Mouse (Mus musculus) testis, adult 10 weeks (tissue): ENCODE data around the gene Sigmar1. TPM values are rescaled to one million over a fixed set of nuclear protein-coding genes. Genes with fewer than 3 reads are reported as not detected.

Experiments used
- polyA plus RNA-seq: library from polyadenylated mRNA; stranded (reverse); fragments of 350-450 nt; fragmentation: Illumina TruSeq; extraction: RNeasy Lipid Tissue Mini Kit (QIAGEN cat#74804); gene quantifications from one replicate; pipeline ENCODE4 v1.2.3, GENCODE M21; 2014; ENCODE audit warnings: low read depth, low replicate concordance

The Sigmar1 gene
- polyA plus RNA-seq: 7.2 TPM

DNA sequence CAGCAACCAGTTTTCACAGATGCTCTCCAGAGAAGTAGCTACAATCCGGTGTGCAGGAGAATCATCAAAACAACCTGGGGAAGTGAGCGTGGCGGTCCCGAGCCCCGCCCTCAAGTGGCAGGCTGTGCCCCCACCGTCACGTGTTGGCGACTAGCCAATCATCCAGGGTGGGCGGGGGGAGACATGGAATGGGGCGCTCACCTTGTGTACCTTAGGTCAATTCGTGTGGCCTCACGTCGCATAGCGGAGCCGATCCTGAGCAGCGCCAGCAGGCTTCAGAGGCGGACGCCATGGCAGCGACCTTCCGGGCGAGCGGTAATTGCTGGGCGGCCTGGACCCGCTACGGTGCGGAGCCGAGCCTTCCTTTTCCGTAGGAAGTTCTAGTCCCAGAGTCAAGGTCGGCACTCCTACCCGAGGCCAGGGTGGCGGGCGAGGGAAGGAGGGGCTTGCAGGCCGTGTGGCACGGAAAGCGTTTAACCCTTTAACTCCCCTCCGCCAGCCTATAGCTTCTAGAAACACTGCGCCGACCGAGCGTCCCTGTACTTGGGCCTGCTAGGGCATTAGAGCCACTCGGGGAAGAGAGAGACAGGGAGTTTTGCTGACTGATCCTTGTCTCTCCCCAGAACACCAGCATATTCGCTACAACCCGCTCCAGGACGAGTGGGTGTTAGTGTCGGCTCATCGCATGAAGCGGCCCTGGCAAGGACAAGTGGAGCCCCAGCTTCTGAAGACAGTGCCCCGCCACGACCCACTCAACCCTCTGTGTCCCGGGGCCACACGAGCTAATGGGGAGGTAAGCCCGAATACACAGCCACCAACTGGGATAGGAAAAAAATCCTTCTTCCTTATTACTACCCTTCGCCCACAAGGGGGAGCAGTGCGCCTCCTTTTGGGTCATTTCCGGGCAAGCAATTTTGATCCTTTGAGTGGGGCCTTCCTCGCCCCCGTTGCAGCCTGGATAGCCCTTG lies at the start of gene Sigmar1:
Sigmar1 (minus strand) TSS at position 820 of the 968 bp plus-strand sequence.

GRCm38 (mm10) chr4:41774002-41774401 lies 18.0 kb upstream of the Sigmar1 start, which contains the start of gene Ccl27a:
Ccl27a (minus strand) TSS chr4:41774247.

GRCm38 (mm10) chr4:41754797-41755337 lies 1.1 kb downstream of the Sigmar1 start, which contains the start of gene Galt:
Galt (plus strand) TSS chr4:41755228.

GRCm38 (mm10) chr4:41731052-41731765 lies 24.7 kb downstream of the Sigmar1 start, which contains the start of gene Arid3c:
Arid3c (minus strand) TSS chr4:41731142.

GRCm38 (mm10) chr4:41722918-41723351 lies 33.0 kb downstream of the Sigmar1 start, which contains the start of gene Dctn3:
Dctn3 (minus strand) TSS chr4:41723170.

GRCm38 (mm10) chr4:41713197-41714067 lies 42.5 kb downstream of the Sigmar1 start, which contains the start of gene Rpp25l:
Rpp25l (minus strand) TSS chr4:41713534.

GRCm38 (mm10) chr4:41699783-41700182 lies 56.2 kb downstream of the Sigmar1 start, which contains the start of gene Il11ra1:
Il11ra1 (plus strand) TSS chr4:41699989.

DNA sequence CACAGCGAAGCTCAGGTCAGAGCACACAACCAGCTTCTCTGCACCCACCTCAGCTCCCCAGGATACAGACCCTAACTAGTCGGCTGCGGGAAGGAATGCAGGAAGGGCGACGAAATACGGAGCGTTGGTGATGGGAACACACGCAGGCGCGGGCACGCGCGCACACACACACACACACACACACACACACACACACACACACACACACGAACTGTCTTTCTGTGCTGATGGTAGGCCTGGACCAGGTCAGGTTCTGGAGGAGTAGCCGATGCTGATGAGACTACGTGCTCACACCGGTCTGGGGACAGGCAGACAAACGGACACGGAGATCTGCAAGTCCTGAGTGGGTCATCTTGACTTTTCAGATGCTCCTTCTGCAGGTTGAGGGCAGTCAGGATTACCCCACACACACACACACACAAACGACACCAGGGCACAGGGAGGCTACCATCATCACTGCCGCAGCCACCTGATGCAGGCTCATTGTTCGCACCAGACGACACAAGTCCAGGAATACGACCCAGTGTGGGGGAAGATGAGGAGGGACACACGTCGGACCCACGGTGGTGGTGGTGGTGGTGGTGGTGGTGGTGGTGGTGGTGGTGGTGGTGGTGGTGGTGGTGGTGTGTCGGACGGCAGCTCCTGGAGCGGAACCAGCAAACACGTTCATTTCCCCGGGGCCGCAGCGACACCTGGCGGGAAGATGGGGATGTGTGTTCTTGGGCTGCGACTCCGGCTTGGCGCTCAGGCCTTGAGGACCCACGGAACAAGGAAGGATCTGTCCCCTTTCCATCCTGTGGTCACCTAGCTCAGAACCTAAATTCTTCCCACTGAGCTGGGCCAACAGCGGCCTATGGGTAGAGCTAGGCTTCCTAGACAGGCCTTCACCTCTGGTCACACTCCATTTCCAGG lies 58.8 kb downstream of the Sigmar1 start, which contains the start of gene Cntfr:
Cntfr (minus strand) TSS at position 160 of the 912 bp plus-strand sequence.

Other genes with a start within 250 kb of the Sigmar1 start
- 211 TPM for gene 1110017D15Rik, start 238.8 kb downstream of the Sigmar1 start, polyA plus RNA-seq
- gene Fam219a, start 186.6 kb downstream of the Sigmar1 start, polyA plus RNA-seq: 5.2 TPM
- 36.1 TPM for gene Dnaic1, start 186.4 kb downstream of the Sigmar1 start, polyA plus RNA-seq
- 0.17 TPM for gene Enho, start 115.8 kb downstream of the Sigmar1 start, polyA plus RNA-seq
- not detected for gene Cntfr, start 59.1 kb downstream of the Sigmar1 start, polyA plus RNA-seq
- gene Il11ra1, start 56.2 kb downstream of the Sigmar1 start, polyA plus RNA-seq: 4.1 TPM
- gene Rpp25l, start 42.6 kb downstream of the Sigmar1 start, polyA plus RNA-seq: not detected
- gene Dctn3, start 33.0 kb downstream of the Sigmar1 start, polyA plus RNA-seq: 23.1 TPM
- not detected for gene Arid3c, start 25.0 kb downstream of the Sigmar1 start, polyA plus RNA-seq
- gene Galt, start 929 bp downstream of the Sigmar1 start, polyA plus RNA-seq: 0.49 TPM
- 25.9 TPM for gene Ccl27a, start 18.1 kb upstream of the Sigmar1 start, polyA plus RNA-seq
- not detected for gene Gm21541, start 147.5 kb upstream of the Sigmar1 start, polyA plus RNA-seq
- 25.3 TPM for gene Gm20878, start 185.4 kb upstream of the Sigmar1 start, polyA plus RNA-seq
- gene Fam205a4, start 209.9 kb upstream of the Sigmar1 start, polyA plus RNA-seq: 36.3 TPM